Mouse (Mus musculus): ENCODE measurements around the gene Frmpd4. TPM values are rescaled to one million over a fixed set of nuclear protein-coding genes. Genes with fewer than 3 reads are reported as not detected.

The Frmpd4 gene
- polyA plus RNA-seq, 1 experiment from 2014 or later: 0.21 TPM

GRCm38 (mm10) chrX:167483409-167484177 is 1093.4 kb downstream of the Frmpd4 start:
- Histone ChIP-seq H3K9ac (ENCODE audit: low read length) (no peak overlapping the region), H3K4me3 (replicated peaks; ENCODE audit: low read length) (no peak overlapping the region), H3K27me3 (ENCODE audit: control insufficient read depth, insufficient read depth, low read length) (peaks cover 7% of the 10 kb centered on the region; the same call in 1 of the 2 replicates), H3K27ac (ENCODE audit: low read length) (no peak overlapping the region), H3K9me3 (replicated peaks; ENCODE audit: control insufficient read depth, low read length) (no peaks in the 10 kb centered on the region), H3K4me1 (ENCODE audit: control insufficient read depth, insufficient read depth, low read length) (no peaks in the 10 kb centered on the region), H3K4me2 (ENCODE audit: low read depth, low read length) (no peak overlapping the region), H3K36me3 (ENCODE audit: control insufficient read depth, insufficient read depth, low read length) (no peaks in the 10 kb centered on the region)
- 67% methylated on average over 4 of the region's 4 CpGs for WGBS
- ATAC-seq (ENCODE audit: insufficient read depth, low FRiP score): no peak

- H3K27ac ChIP-seq (ENCODE audit: low read length): no peak overlapping the region
These were observed 1099.4 kb downstream of the Frmpd4 start for GRCm38 (mm10) chrX:167477636-167478035.

GRCm38 (mm10) chrX:167434883-167435282 is 1142.1 kb downstream of the Frmpd4 start:
- no peaks in the 10 kb centered on the region for H3K9me3 ChIP-seq (replicated peaks; ENCODE audit: control insufficient read depth, low read length)
- H3K27ac ChIP-seq (ENCODE audit: low read length): no peak overlapping the region
- H3K9ac ChIP-seq (ENCODE audit: low read length): no peak overlapping the region
- no peak overlapping the region for H3K4me2 ChIP-seq (ENCODE audit: low read depth, low read length)
- no peaks in the 10 kb centered on the region for H3K27me3 ChIP-seq (ENCODE audit: control insufficient read depth, insufficient read depth, low read length)
- no peak overlapping the region for H3K4me3 ChIP-seq (replicated peaks; ENCODE audit: low read length)
- no peaks in the 10 kb centered on the region for H3K36me3 ChIP-seq (ENCODE audit: control insufficient read depth, insufficient read depth, low read length)
- no peak for ATAC-seq (ENCODE audit: insufficient read depth, low FRiP score)
- no peaks in the 10 kb centered on the region for H3K4me1 ChIP-seq (ENCODE audit: control insufficient read depth, insufficient read depth, low read length)

More at GRCm38 (mm10) chrX:167477636-167478035, 1099.4 kb downstream of the Frmpd4 start:
- Histone ChIP-seq H3K9ac (ENCODE audit: low read length) (no peak overlapping the region), H3K9me3 (replicated peaks; ENCODE audit: control insufficient read depth, low read length) (no peaks in the 10 kb centered on the region), H3K36me3 (ENCODE audit: control insufficient read depth, insufficient read depth, low read length) (no peaks in the 10 kb centered on the region), H3K4me3 (replicated peaks; ENCODE audit: low read length) (no peak overlapping the region), H3K27me3 (ENCODE audit: control insufficient read depth, insufficient read depth, low read length) (no peaks in the 10 kb centered on the region; the same call in 1 of the 2 replicates), H3K4me1 (ENCODE audit: control insufficient read depth, insufficient read depth, low read length) (no peaks in the 10 kb centered on the region), H3K4me2 (ENCODE audit: low read depth, low read length) (no peak overlapping the region)
- WGBS: 71% methylated on average over 6 of the region's 6 CpGs
- no peak for ATAC-seq (ENCODE audit: insufficient read depth, low FRiP score)

GRCm38 (mm10) chrX:167433950-167434349 is 1143.1 kb downstream of the Frmpd4 start:
- no peaks in the 10 kb centered on the region for H3K9me3 ChIP-seq (replicated peaks; ENCODE audit: control insufficient read depth, low read length)
- H3K4me1 ChIP-seq (ENCODE audit: control insufficient read depth, insufficient read depth, low read length): no peaks in the 10 kb centered on the region
- no peak overlapping the region for H3K4me2 ChIP-seq (ENCODE audit: low read depth, low read length)
- ATAC-seq (ENCODE audit: insufficient read depth, low FRiP score): no peak
- no peak overlapping the region for H3K4me3 ChIP-seq (replicated peaks; ENCODE audit: low read length)
- H3K27me3 ChIP-seq (ENCODE audit: control insufficient read depth, insufficient read depth, low read length): no peaks in the 10 kb centered on the region
- 77% methylated on average over 2 of the region's 2 CpGs for WGBS
- no peak overlapping the region for H3K9ac ChIP-seq (ENCODE audit: low read length)
- H3K27ac ChIP-seq (ENCODE audit: low read length): no peak overlapping the region
- no peaks in the 10 kb centered on the region for H3K36me3 ChIP-seq (ENCODE audit: control insufficient read depth, insufficient read depth, low read length)

Other genes with a start within 250 kb of the Frmpd4 start
- gene Msl3, start 96.7 kb upstream of the Frmpd4 start, polyA plus RNA-seq (2015; fragmentation: Nextera tagmentation; extraction: Ambion mirVana): 38.2 and 42.1 TPM in 2 replicates
- 6.5 and 7.4 TPM in 2 replicates for gene Arhgap6, start 217.9 kb upstream of the Frmpd4 start, polyA plus RNA-seq (2015; fragmentation: Nextera tagmentation; extraction: Ambion mirVana)

All from stomach, embryonic 16.5 days (tissue).